Mouse (Mus musculus): ENCODE measurements at regions not wholly inside any gene's neighbourhood (a gene's known extent, or its start where the extent isn't known, plus 50 kb on each side); places are given as distances from the start of the nearest gene placed in this dataset.

DNA sequence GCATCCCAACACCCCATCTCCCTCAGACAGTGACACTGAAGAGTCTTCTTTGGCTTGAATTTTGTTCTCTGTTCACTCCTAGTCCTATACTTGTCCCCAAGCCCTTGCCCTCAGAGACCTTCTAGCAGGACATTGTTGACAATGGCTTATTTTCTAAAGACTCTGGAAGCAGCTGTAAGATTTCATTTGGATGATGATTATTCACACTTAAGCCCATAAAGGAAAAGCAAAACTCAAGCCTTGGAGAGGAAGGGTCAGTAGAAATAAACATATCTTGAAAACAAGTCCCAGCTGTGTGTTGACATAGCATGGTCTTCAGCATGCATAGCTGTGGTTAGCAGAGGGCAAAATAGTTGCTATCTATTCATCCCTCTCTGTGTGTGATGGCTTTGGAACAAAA, 59.9 kb upstream of the Cdh11 start:
- no peak for TF ChIP-seq EP300 (IDR thresholded peaks at IDR 0.05; ENCODE audit: insufficient read depth, low read depth, low read length)
- no peak for TF ChIP-seq CTCF (IDR thresholded peaks at IDR 0.05; ENCODE audit: low read depth, low read length)
- no peak for TF ChIP-seq POLR2A (IDR thresholded peaks at IDR 0.05; ENCODE audit: insufficient read depth, low read length)
